Mouse (Mus musculus) embryonic fibroblast, embryonic 13.5 days (primary cell): ENCODE data around the gene Ppard.

Experiments
- CTCF ChIP-seq: IDR thresholded peaks from 2 replicates; pipeline ENCODE4 v1.5.1; 2011; ENCODE audit warnings: mild to moderate bottlenecking, control low read depth, low read length, moderate library complexity, borderline replicate concordance; ENCODE audit not compliant: insufficient read depth
- POLR2A ChIP-seq: IDR thresholded peaks from 2 replicates; pipeline ENCODE4 v1.6.1; 2011; ENCODE audit warnings: low read depth, mild to moderate bottlenecking, control low read depth, low read length, moderate library complexity

GRCm38 (mm10) chr17:28290262-28290661 is 57.8 kb downstream of the Ppard start:
- TF ChIP-seq CTCF (no peak), POLR2A (no peak)
